Mouse (Mus musculus): ENCODE measurements at regions not wholly inside any gene's neighbourhood (a gene's known extent, or its start where the extent isn't known, plus 50 kb on each side); places are given as distances from the start of the nearest gene placed in this dataset.

- TF ChIP-seq CTCF (IDR thresholded peaks at IDR 0.05; ENCODE audit: low read depth) (no peak), EP300 (optimal IDR thresholded peaks at IDR 0.05) (no peak)
These were observed 235.2 kb upstream of the Ptprz1 start for GRCm38 (mm10) chr6:22640100-22640499.

Measured in stomach, postnatal 0 days (tissue).